In genomic region chr7:28436932-28437570, GRCm38 (mm10) we compare ENCODE assay signal across 7 mouse cellular contexts. TPM values are rescaled to one million over a fixed set of nuclear protein-coding genes. Genes with fewer than 3 reads are reported as not detected.
A peak's percentile ranks its signal among the peaks of the same experiment; 100 is the strongest.
DNase-seq lines count a peak whose midpoint lies in the region; ATAC-seq lines count a peak whose summit lies in the region.

Gene Gmfg (plus strand): TSS chr7:28437447.

- intact Hi-C loops in gastrocnemius, postnatal 36 days (cut with DNase I) = no loop called here

- peak; percentile 87 for DNase-seq in adrenal gland, postnatal 14 days
- peak; percentile 72 for DNase-seq in embryo, embryonic 11.5 days (ENCODE audit: low read depth, low spot score)
- DNase-seq in gastrocnemius, postnatal 36 days = peak; percentile 66 to 75
- DNase-seq in limb, embryonic 10.5 days (ENCODE audit: low spot score) = peak; percentile 77
- DNase-seq in spleen, adult 12 weeks (ENCODE audit: low spot score) = peak; percentile 80

- no peaks in the 10 kb centered on the region for H3K27me3 ChIP-seq in intestine, embryonic 16.5 days (replicated peaks; ENCODE audit: control insufficient read depth, insufficient read depth, low read length)
- no peaks in the 10 kb centered on the region for H3K27me3 ChIP-seq in limb, embryonic 10.5 days (ENCODE audit: low read depth, poor library complexity, severe bottlenecking)
- no peaks in the 10 kb centered on the region for H3K27me3 ChIP-seq in midbrain, embryonic 12.5 days

- H3K9me3 ChIP-seq in intestine, embryonic 16.5 days (ENCODE audit: control insufficient read depth, low read length) = no peaks in the 10 kb centered on the region
- no peaks in the 10 kb centered on the region for H3K9me3 ChIP-seq in limb, embryonic 10.5 days (replicated peaks)
- no peaks in the 10 kb centered on the region for H3K9me3 ChIP-seq in midbrain, embryonic 12.5 days

- H3K9ac ChIP-seq in intestine, embryonic 16.5 days (ENCODE audit: low read depth, low read length) = peak within 1 kb of the TSS; percentile 73
- H3K9ac ChIP-seq in midbrain, embryonic 12.5 days (replicated peaks) = peak within 1 kb of the TSS; percentile 55

- peaks cover 2% of the 10 kb centered on the region; the same call in 1 of the 2 replicates for H3K36me3 ChIP-seq in intestine, embryonic 16.5 days (ENCODE audit: control insufficient read depth, insufficient read depth, low read length)
- H3K36me3 ChIP-seq in limb, embryonic 10.5 days = peaks cover 23% of the 10 kb centered on the region
- H3K36me3 ChIP-seq in midbrain, embryonic 12.5 days = 0 out of 2 replicates have a peak, but pooled peaks cover 7% of the 10 kb centered on the region

- H3K4me3 ChIP-seq in intestine, embryonic 16.5 days (ENCODE audit: low read length) = peak within 1 kb of the TSS; percentile 88
- peak within 1 kb of the TSS; percentile 96 for H3K4me3 ChIP-seq in limb, embryonic 10.5 days
- H3K4me3 ChIP-seq in midbrain, embryonic 12.5 days = peak within 1 kb of the TSS; percentile 88

- 3% methylated on average over 16 of the region's 16 CpGs for whole genome bisulfite sequencing in intestine, embryonic 16.5 days
- WGBS in limb, embryonic 10.5 days = 5% methylated on average over 16 of the region's 16 CpGs
- WGBS in midbrain, embryonic 12.5 days = 2% methylated on average over 16 of the region's 16 CpGs

- ATAC-seq in intestine, embryonic 16.5 days = peak; percentile 67
- no peak; the same call in none of the 2 replicates for ATAC-seq in midbrain, embryonic 12.5 days (ENCODE audit: low FRiP score, low read depth)

- H3K4me2 ChIP-seq in intestine, embryonic 16.5 days (ENCODE audit: low read depth, low read length) = peak within 1 kb of the TSS; percentile 50
- H3K4me2 ChIP-seq in midbrain, embryonic 12.5 days (replicated peaks) = peak within 1 kb of the TSS; percentile 62

- peaks cover 17% of the 10 kb centered on the region for H3K4me1 ChIP-seq in intestine, embryonic 16.5 days (ENCODE audit: control insufficient read depth, insufficient read depth, low read length)
- H3K4me1 ChIP-seq in limb, embryonic 10.5 days = peaks cover 36% of the 10 kb centered on the region
- peaks cover 32% of the 10 kb centered on the region for H3K4me1 ChIP-seq in midbrain, embryonic 12.5 days

- H3K27ac ChIP-seq in intestine, embryonic 16.5 days (ENCODE audit: low read length) = peak within 1 kb of the TSS; percentile 36
- H3K27ac ChIP-seq in limb, embryonic 10.5 days = peak within 1 kb of the TSS; percentile 88
- peak within 1 kb of the TSS; percentile 64 for H3K27ac ChIP-seq in midbrain, embryonic 12.5 days (replicated peaks)

RNA-seq across cellular contexts. Expression of gene Gmfg, which starts in this region (rescaled TPM):
- total RNA-seq in adrenal gland, postnatal 14 days (2021) = 14.7 and 24.7 TPM in 2 replicates
- 1 to 10 TPM; 2.2 to 4.4 TPM for total RNA-seq in gastrocnemius, postnatal 36 days (2021)
- 17.8 and 19.4 TPM in 2 replicates for polyA plus RNA-seq in intestine, embryonic 16.5 days (2015; fragmentation: Nextera tagmentation; extraction: Ambion mirVana)
- 6.8 and 7.7 TPM in 2 replicates for polyA plus RNA-seq in limb, embryonic 10.5 days (2016; fragmentation: Nextera tagmentation; extraction: Ambion mirVana)
- polyA plus RNA-seq in midbrain, embryonic 12.5 days (2016; fragmentation: Nextera tagmentation; extraction: Ambion mirVana) = 6.3 TPM in 2 replicates

Comparison
In these comparisons a context has a peak if more than half of its experiments do, and no peak if none do; other contexts are left out.
1. H3K27ac ChIP-seq: peak in every context shown above with its lines; median percentile 88 in limb, embryonic 10.5 days; 64 in midbrain, embryonic 12.5 days; 36 in intestine, embryonic 16.5 days.